Mouse (Mus musculus) heart, embryonic 12.5 days (tissue): ENCODE data around the gene Scamp4. TPM values are rescaled to one million over a fixed set of nuclear protein-coding genes. Genes with fewer than 3 reads are reported as not detected.

Experiments used
- microRNA-seq: library from miRNA; unstranded; fragments of <30 nt; microRNA quantifications from one replicate; pipeline ENCODE4, GENCODE M21; 2017
- polyA plus RNA-seq: library from polyadenylated mRNA; unstranded; fragments of >200 nt; fragmentation: Nextera tagmentation; extraction: Ambion mirVana; gene quantifications from 2 replicates; pipeline ENCODE4 v1.2.1, GENCODE M21; 2016

Scamp4 gene
- polyA plus RNA-seq, 1 experiment from 2014 or later: 70.0 TPM

Small RNA genes within 50 kb of the gene (microRNA-seq; reads per million reads assigned to microRNA genes)
- not detected for gene Mir6912

Other genes starting within 250 kb of the Scamp4 start
- not detected in 2 replicates for gene Plk5, start 246.4 kb upstream of the Scamp4 start, polyA plus RNA-seq
- 6.1 and 6.2 TPM in 2 replicates for gene Mex3d, start 215.2 kb upstream of the Scamp4 start, polyA plus RNA-seq
- gene Mbd3, start 203.3 kb upstream of the Scamp4 start, polyA plus RNA-seq: 176 and 181 TPM in 2 replicates
- gene Uqcr11, start 196.0 kb upstream of the Scamp4 start, polyA plus RNA-seq: 951 and 1,026 TPM in 2 replicates
- 85.8 and 89.4 TPM in 2 replicates for gene Tcf3, start 169.2 kb upstream of the Scamp4 start, polyA plus RNA-seq
- not detected in 2 replicates for gene Onecut3, start 108.0 kb upstream of the Scamp4 start, polyA plus RNA-seq
- 0.05 and 0.17 TPM in 2 replicates for gene Atp8b3, start 63.7 kb upstream of the Scamp4 start, polyA plus RNA-seq
- gene Rexo1, start 41.3 kb upstream of the Scamp4 start, polyA plus RNA-seq: 21.5 and 22.2 TPM in 2 replicates
- 7.9 and 8.5 TPM in 2 replicates for gene Klf16, start 25.6 kb upstream of the Scamp4 start, polyA plus RNA-seq
- 99.4 and 105 TPM in 2 replicates for gene Abhd17a, start 12.5 kb upstream of the Scamp4 start, polyA plus RNA-seq
- 3.5 and 4.1 TPM in 2 replicates for gene Adat3, start within 50 bp of the Scamp4 start, polyA plus RNA-seq
- 2.4 and 2.6 TPM in 2 replicates for gene Gm49322, start 3.1 kb downstream of the Scamp4 start, polyA plus RNA-seq
- 131 and 136 TPM in 2 replicates for gene Csnk1g2, start 20.0 kb downstream of the Scamp4 start, polyA plus RNA-seq
- gene Btbd2, start 54.2 kb downstream of the Scamp4 start, polyA plus RNA-seq: 64.9 and 65.7 TPM in 2 replicates
- gene Mknk2, start 75.2 kb downstream of the Scamp4 start, polyA plus RNA-seq: 99.6 and 102 TPM in 2 replicates
- 34.8 and 38.1 TPM in 2 replicates for gene Mob3a, start 99.1 kb downstream of the Scamp4 start, polyA plus RNA-seq
- 13.2 and 18.4 TPM in 2 replicates for gene Izumo4, start 99.3 kb downstream of the Scamp4 start, polyA plus RNA-seq
- 56.5 and 58.9 TPM in 2 replicates for gene Ap3d1, start 139.4 kb downstream of the Scamp4 start, polyA plus RNA-seq
- 25.7 and 30.9 TPM in 2 replicates for gene Dot1l, start 152.3 kb downstream of the Scamp4 start, polyA plus RNA-seq
- 51.2 and 58.3 TPM in 2 replicates for gene Sf3a2, start 195.3 kb downstream of the Scamp4 start, polyA plus RNA-seq
- 82.4 and 83.2 TPM in 2 replicates for gene Plekhj1, start 195.8 kb downstream of the Scamp4 start, polyA plus RNA-seq
- 0.14 and 0.23 TPM in 2 replicates for gene Amh, start 202.4 kb downstream of the Scamp4 start, polyA plus RNA-seq
- 6.1 and 6.7 TPM in 2 replicates for gene Jsrp1, start 210.6 kb downstream of the Scamp4 start, polyA plus RNA-seq
- 1,577 and 1,597 TPM in 2 replicates for gene Oaz1, start 223.8 kb downstream of the Scamp4 start, polyA plus RNA-seq
- 0.46 and 0.54 TPM in 2 replicates for gene Lingo3, start 241.2 kb downstream of the Scamp4 start, polyA plus RNA-seq